Mouse (Mus musculus): ENCODE data around the gene Slc29a3. TPM values are rescaled to one million over a fixed set of nuclear protein-coding genes. Genes with fewer than 3 reads are reported as not detected.

Slc29a3 gene
- total RNA-seq (2018; cell fraction: chromatin; rRNA removed) = 10 to 100 TPM in 22 of 26 experiments, 1 to 10 TPM in 4; 4.8 to 91.9 (median 47.9) TPM
- 100 to 1,000 TPM in 22 of 26 experiments, 10 to 100 TPM in 4; 73.7 to 177 (median 142) TPM for total RNA-seq (2018; cell fraction: cytosol; rRNA removed)
- 100 to 1,000 TPM in 15 of 26 experiments, 10 to 100 TPM in 11; 40.3 to 216 (median 117) TPM for total RNA-seq (2018; cell fraction: nucleus; rRNA removed)
- polyA plus RNA-seq (2018) = 49.5 to 143 TPM (median 110 TPM) in 3 replicates

DNA sequence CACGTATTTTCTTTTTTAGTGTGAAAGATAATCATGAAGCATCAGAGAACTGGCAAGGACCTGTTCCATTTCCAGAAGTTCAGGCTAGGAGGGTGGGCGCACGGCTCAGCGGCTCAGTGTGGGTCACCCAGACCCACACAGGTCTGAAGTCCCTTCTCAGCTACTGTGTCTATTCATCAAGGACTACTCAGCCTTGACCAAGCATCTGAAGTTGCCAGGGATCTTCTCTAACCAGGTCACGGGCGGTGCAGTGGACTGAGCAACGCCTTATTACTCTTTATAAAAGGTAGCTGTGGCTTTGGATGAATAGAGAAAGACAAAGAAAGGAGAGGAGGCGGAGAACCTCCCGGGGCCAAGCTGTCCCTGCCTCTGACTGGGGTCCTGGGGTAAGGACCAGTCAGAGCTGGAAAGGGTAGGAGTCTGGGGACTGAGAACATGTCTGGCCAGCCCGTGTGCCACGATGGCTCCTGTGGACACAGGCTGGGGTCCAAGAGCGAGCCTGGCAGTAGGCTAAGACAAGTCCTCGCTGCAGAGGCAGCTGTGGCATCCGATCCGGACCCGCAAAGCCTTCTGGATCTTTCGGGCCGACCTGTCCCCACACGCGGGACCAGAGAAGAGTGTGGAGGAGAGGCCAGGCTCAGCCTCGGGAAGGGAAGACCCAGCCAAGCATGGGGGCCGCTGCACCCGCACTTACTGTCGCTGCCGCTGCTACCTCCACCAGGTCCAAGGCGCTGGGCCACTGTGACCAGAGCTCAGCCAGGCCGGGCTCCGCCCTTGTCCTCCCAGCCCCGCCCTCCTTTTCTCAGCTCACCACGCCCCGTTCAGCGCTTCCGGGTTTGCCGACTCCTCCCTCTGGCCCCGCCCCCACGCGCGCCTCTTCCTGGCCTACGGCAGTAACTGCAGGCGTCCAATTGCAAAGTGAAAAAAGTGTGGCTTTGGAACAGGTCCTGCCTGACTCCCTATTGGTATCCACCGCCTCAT, at the start of gene Slc29a3:
Gene Slc29a3, minus strand, starts transcription at position 755 of the 981 bp plus-strand sequence.
- 3% methylated on average over 41 of the region's 41 CpGs for WGBS (ENCODE audit: missing documents)
- peaks cover 18% of the 10 kb centered on the region for H3K36me3 ChIP-seq (ENCODE audit: inconsistent target)
- peak within 1 kb of the TSS; percentile 89 for H3K27ac ChIP-seq
- H3K4me3 ChIP-seq (ENCODE audit: inconsistent target) = peak within 1 kb of the TSS; percentile 95
- H3K79me2 ChIP-seq (ENCODE audit: inconsistent target) = peaks cover 53% of the 10 kb centered on the region

DNA sequence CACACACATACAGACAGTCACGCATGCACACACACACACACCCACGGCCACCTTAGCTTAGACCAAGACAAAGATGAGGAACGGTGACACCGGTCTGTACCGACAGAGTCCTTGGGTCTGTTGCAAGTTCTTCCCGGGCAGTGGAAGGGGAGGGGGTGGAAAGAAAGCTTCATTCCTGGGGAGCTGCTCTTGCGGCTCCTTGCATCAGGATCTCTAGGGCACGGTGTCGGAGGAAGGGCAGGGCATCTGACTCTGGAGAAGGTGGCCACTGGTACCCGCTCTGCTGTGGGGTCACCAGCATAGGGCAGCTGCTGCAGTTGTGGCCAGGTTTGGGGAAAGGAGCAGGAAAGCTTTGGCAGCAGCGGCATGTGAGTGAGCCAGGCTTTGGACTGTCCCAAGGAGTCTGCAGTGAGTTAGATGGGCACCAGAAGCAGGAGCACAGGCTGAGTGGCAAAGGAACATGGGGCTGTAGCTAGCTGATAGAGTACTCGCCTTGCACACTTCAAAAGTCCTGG, 49.4 kb upstream of the Slc29a3 start:
- 65% methylated on average over 12 of the region's 12 CpGs for WGBS (ENCODE audit: missing documents)
- H3K79me2 ChIP-seq (ENCODE audit: inconsistent target) = no peaks in the 10 kb centered on the region
- H3K4me3 ChIP-seq (ENCODE audit: inconsistent target) = no peak overlapping the region
- H3K36me3 ChIP-seq (ENCODE audit: inconsistent target) = no peaks in the 10 kb centered on the region
- H3K27ac ChIP-seq = no peak overlapping the region

DNA sequence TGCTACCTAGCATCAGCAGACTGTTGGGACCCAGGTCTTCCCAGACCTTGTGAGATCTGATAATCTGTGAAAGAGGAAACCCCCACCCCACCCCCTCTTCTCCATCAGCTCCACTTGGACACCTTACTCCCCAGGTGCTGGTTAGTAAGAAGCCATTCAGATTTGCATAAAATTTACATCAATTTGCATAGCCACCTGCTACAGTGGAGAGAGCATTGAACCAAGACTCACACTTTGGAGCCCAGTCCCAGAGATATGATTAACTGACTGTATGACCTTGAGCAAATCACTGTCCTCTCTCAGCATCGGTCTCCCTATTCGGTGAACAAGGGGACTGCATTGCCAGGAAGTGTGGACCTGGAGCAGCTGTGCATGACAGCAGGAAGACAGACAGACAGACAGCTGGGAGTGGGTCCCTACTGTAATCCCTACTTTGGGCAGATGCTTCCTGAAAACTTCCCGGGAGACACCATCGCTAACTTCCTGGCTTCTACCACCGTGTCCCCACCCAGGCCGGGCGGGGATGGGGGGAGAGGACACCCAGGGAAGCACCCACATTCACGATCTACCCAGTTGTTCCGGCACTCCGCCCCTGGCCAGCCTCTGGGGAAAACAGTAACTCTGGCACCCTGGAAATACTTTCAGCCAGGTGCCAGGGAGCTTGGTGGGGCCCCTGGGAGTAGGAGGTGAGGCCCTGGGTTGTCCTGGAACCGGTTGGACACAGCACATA, 48.7 kb upstream of the Slc29a3 start:
- Histone ChIP-seq H3K36me3 (ENCODE audit: inconsistent target) (no peaks in the 10 kb centered on the region), H3K27ac (no peak overlapping the region), H3K4me3 (ENCODE audit: inconsistent target) (no peak overlapping the region), H3K79me2 (ENCODE audit: inconsistent target) (no peaks in the 10 kb centered on the region)
- WGBS (ENCODE audit: missing documents) = 26% methylated on average over 11 of the region's 11 CpGs

DNA sequence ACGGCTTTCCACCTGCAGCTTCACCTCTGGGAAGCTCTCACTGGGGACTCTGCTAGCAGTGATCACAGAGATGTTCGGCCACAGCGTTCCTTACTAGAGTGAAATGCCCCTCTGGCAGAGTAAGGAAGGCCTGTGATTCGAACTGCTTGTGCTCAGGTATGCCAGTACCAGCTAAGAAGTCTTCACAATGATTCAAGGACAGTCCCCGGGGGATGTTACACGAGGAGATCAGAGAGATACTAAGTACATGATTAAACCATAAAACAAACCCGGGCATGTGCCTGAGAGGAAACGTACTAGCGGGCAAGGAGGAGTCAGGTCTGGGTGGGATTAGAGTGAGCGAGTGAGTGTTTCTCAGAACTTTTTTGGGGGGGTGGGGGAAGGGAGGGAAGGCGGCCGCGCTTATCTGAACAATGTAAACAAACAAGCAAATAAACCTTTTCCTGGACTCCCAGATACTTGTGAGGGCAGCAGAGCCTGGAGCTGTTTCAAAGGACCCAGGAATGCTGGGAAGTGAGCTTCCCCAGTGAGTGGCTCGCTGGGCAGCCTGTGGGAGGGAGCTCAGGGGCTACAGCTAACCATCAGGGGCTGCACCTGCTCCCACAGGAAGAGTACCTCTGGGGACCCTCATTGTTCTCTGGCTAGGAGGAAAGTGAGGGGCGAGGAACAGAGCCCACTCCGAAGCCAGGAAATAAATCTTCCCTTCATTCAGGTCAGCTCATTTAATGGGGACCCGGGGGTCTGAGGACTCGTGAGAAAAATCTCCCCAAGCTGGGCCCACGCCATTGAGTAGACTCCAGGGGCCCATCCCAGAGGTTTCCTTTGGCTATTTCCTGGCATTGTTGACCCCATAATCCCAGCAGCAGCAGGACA, 47.9 kb upstream of the Slc29a3 start:
- Histone ChIP-seq H3K36me3 (ENCODE audit: inconsistent target) (no peaks in the 10 kb centered on the region), H3K4me3 (ENCODE audit: inconsistent target) (no peak overlapping the region), H3K79me2 (ENCODE audit: inconsistent target) (no peaks in the 10 kb centered on the region), H3K27ac (no peak overlapping the region)
- 26% methylated on average over 16 of the region's 19 CpGs for WGBS (ENCODE audit: missing documents)

DNA sequence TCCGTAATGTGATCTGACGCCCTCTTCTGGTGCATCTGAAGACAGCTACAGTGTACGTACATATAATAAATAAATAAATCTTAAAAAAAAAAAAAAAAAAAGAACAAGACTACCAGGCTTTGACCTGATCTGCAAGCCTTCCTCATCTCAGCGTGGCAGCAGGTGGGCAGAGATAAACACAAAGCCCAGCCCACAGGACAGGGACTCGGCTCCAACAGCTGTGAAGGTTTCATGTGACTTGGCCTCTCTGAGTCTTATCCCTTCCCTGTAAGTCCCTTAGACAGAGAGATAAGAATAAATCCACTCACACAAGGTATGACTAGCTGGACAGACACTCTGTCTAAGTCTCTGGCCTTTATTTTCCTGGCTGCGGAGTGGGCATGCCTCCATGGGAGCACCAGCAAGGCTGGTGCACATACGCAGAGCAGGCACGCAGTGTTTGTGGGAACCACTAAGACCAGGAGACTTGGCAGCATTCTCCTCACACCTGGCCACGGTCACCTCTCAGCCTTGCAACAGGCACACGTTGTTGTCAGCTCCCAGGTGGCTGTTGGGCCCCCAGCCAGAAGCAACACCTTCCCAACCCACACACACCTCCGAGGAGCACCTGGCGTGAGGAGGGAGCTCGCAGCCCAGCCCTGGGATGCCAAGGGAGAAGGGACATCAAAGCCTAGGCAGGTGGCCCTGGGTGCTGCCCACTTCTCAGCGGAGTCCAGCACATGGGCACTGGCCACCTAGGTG, 45.3 kb upstream of the Slc29a3 start:
- WGBS (ENCODE audit: missing documents) = 87% methylated on average over 13 of the region's 14 CpGs
- Histone ChIP-seq H3K4me3 (ENCODE audit: inconsistent target) (no peak overlapping the region), H3K27ac (no peak overlapping the region), H3K79me2 (ENCODE audit: inconsistent target) (no peaks in the 10 kb centered on the region), H3K36me3 (ENCODE audit: inconsistent target) (no peaks in the 10 kb centered on the region)

DNA sequence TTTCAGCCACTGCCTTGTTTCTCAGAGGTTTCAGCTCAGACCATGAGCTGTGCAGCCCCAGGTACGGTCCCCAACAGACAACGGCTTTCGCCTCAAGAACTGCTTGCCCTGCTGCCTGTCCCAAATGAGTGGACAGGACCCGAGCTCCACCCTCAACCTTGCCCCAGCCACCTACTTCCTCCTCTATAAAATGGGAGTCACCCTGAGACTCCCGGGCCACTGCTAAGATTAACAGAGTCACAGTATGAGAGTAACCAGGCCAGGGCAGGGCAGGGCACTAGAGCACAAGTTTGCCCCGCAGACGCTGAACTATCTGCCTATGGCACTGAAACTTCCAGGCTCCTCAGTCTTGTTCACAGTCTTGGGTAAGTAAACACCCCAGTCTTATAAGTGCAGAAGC, 43.9 kb upstream of the Slc29a3 start:
- H3K4me3 ChIP-seq (ENCODE audit: inconsistent target) = no peak overlapping the region
- H3K36me3 ChIP-seq (ENCODE audit: inconsistent target) = no peaks in the 10 kb centered on the region
- 74% methylated on average over 7 of the region's 7 CpGs for WGBS (ENCODE audit: missing documents)
- H3K79me2 ChIP-seq (ENCODE audit: inconsistent target) = no peaks in the 10 kb centered on the region
- H3K27ac ChIP-seq = no peak overlapping the region

DNA sequence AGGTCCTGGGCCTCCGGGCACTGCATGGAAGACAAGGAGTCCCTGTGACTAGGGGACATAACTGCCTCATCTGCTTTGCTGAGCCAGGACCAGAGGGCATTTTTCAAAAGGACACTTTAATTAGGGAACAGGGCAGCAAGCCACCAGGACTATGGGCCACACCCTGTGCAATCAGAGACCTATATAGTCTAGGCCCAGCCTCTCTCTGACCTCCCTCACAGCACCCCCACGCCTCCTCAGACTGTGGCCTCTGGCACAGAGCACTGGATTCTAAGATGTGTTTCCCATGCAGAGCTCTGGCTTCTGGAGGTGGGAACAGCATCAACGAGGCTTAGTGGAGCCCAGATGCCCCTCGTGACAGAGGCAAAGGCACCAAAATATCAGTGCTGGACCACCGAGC, 43.4 kb upstream of the Slc29a3 start:
- Histone ChIP-seq H3K36me3 (ENCODE audit: inconsistent target) (no peaks in the 10 kb centered on the region), H3K4me3 (ENCODE audit: inconsistent target) (no peak overlapping the region), H3K79me2 (ENCODE audit: inconsistent target) (no peaks in the 10 kb centered on the region), H3K27ac (no peak overlapping the region)
- WGBS (ENCODE audit: missing documents) = 92% methylated on average over 5 of the region's 5 CpGs

DNA sequence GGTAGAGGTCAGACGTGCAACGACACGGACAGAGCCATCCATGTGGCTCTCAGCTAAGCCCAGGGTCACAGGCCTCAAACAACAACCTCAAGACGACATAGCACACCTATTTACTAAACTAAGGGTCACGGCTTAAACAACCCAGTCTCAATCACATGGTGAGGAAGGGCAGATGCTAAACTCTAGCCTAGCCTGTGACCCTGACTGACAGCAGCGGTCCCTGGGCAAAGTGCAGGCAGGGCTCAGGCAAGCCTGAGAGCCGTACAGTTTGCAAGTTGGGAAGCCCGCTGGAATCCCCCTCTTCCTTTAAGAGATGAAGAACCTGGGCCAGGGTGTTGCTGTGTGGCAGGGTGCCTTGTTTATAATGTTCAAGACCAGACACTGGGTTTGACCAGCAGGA, 42.2 kb upstream of the Slc29a3 start:
- no peaks in the 10 kb centered on the region for H3K79me2 ChIP-seq (ENCODE audit: inconsistent target)
- 96% methylated on average over 8 of the region's 8 CpGs for WGBS (ENCODE audit: missing documents)

DNA sequence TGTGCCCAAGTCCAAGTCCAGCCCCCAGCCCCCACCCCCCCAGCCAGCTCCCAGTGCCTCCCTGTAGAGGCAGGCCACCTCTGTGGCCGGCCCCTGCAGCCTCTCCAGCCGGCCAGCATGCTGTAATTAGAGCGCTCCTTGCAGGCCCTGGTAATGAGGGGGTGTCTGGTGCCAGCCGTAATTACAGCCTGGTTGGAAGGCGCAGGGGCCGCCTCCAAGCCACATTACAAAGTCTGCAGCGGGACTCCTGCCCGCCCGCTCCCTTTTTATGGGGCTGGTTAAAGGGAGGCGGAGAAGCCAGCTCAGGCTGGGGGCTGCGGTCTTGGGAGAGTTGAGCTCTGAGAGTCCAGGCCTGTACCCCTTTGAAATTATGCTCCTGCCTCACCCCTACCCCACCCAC, 41.8 kb upstream of the Slc29a3 start:
- H3K36me3 ChIP-seq (ENCODE audit: inconsistent target) = no peaks in the 10 kb centered on the region
- no peaks in the 10 kb centered on the region for H3K79me2 ChIP-seq (ENCODE audit: inconsistent target)
- 94% methylated on average over 11 of the region's 11 CpGs for WGBS (ENCODE audit: missing documents)
- H3K4me3 ChIP-seq (ENCODE audit: inconsistent target) = no peak overlapping the region
- H3K27ac ChIP-seq = no peak overlapping the region

More for the DNA sequence above, 42.2 kb upstream of the Slc29a3 start:
- Histone ChIP-seq H3K27ac (no peak overlapping the region), H3K36me3 (ENCODE audit: inconsistent target) (no peaks in the 10 kb centered on the region), H3K4me3 (ENCODE audit: inconsistent target) (no peak overlapping the region)

DNA sequence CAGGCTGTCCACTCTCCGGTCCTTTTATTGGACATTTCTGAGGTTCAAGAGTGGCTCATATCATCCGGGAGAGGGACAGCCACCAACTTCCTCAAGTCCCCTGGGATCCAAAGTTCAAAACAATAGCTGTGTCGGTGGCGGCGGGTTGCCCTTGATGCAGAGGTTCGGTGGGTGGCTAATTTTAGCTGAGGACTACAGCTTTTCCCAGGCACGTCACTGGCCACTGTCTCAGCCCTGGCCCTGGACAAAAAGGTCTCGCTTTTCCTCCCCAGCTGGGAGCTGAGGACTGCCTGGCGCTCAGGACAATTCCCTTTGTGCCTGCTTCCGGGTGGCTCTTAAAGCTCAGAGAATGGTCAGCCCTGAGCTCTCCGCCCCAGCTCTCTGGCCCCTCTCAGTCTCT, 40.2 kb upstream of the Slc29a3 start:
- Histone ChIP-seq H3K36me3 (ENCODE audit: inconsistent target) (no peaks in the 10 kb centered on the region), H3K4me3 (ENCODE audit: inconsistent target) (no peak overlapping the region), H3K27ac (no peak overlapping the region), H3K79me2 (ENCODE audit: inconsistent target) (no peaks in the 10 kb centered on the region)
- WGBS (ENCODE audit: missing documents) = 50% methylated on average over 10 of the region's 11 CpGs

DNA sequence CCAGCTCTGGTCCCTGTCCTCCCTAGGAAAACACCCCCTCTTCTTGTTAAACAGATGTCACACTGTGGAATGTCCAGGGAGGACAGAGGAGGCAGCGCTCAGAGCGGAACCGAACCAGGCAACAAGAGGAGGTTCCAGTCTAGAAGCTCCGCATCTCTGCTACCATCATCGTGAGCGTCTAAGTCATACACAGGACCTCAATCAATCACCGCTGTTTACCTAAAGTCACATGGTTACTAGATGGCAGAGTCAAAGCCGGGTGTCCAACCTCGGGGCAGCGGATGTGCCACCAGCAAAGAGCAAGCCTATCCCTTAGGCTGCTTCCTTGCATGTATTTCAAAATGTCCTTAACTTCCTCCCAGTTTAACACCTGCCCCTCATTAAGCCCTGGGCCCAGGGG, 39.8 kb upstream of the Slc29a3 start:
- WGBS (ENCODE audit: missing documents) = 28% methylated on average over 10 of the region's 10 CpGs
- no peaks in the 10 kb centered on the region for H3K79me2 ChIP-seq (ENCODE audit: inconsistent target)

DNA sequence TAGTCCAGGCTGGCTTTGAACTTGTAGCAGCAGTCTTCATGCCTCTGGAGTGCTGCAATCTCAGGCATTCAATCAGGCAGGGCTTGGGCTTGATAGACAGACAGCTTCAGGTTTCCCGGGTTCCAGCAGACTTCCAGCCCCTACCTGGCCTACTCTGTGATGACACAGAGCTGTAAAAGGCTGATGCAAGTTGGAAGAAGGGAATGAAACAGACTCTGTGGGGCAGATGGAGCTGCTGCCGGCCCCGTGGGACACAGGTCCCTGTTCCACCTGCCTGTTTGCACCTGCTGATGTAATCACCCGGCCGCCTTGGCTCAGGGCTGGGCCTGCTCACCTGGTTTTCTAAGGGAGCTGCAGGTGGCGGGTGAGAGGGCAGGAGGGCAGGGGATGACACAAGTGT, 38.3 kb upstream of the Slc29a3 start:
- Histone ChIP-seq H3K27ac (no peak overlapping the region), H3K79me2 (ENCODE audit: inconsistent target) (no peaks in the 10 kb centered on the region), H3K4me3 (ENCODE audit: inconsistent target) (no peak overlapping the region), H3K36me3 (ENCODE audit: inconsistent target) (no peaks in the 10 kb centered on the region)
- WGBS (ENCODE audit: missing documents) = 93% methylated on average over 5 of the region's 6 CpGs

More for the DNA sequence above, 39.8 kb upstream of the Slc29a3 start:
- H3K4me3 ChIP-seq (ENCODE audit: inconsistent target) = no peak overlapping the region
- H3K27ac ChIP-seq = no peak overlapping the region
- H3K36me3 ChIP-seq (ENCODE audit: inconsistent target) = no peaks in the 10 kb centered on the region

DNA sequence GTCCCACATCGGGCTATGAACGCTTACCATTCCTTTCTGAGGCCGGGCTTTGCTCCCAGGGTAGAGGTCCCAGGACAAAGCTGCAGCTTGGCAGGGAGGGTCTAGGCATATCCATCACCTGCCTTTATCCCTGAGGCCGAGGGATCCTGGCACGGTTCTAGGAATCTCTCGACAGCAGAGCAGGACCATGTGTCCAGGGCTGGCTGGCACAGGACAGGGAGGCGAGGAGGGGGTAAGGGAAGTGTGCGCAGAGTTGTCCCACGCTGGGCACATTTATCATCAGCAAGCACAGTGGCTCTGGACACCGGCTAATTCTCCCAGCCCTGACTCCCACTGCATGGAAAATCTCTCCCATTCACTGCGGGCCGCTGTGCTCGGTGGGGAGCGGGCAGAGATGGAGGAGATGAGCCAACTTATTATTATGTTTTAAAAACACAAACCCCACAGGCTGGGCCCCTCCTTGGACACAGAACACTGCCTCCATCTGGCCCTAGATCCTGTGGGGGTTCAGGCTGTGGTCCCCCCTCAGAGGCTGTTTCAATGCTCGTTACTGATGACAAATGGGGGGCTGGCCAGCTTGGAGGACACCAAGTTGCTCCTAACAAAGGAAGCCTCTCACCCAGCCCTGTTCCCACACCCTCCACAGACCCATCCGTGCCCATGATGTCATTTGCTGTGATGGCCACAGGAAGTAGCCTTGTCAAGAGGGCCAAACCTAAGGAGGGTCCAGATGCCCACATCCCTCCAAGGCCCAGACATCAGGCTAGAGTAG, 34.9 kb upstream of the Slc29a3 start:
- 93% methylated on average over 16 of the region's 16 CpGs for WGBS (ENCODE audit: missing documents)
- H3K27ac ChIP-seq = no peak overlapping the region
- H3K36me3 ChIP-seq (ENCODE audit: inconsistent target) = no peaks in the 10 kb centered on the region
- no peak overlapping the region for H3K4me3 ChIP-seq (ENCODE audit: inconsistent target)
- H3K79me2 ChIP-seq (ENCODE audit: inconsistent target) = no peaks in the 10 kb centered on the region

Data from macrophage (primary cell).